Mouse (Mus musculus) CD8-positive naive resting alpha-beta T cell, adult 2 months (primary cell): ENCODE results near the gene Pdlim5.

Experiments
- DNase-seq, 2 experiments: peaks; one replicate each; pipeline ENCODE4 v3.0.0; 2022; ENCODE audit warnings: low read depth in 2 of 2, low spot score in 2 of 2

Gene Pdlim5

GRCm38 (mm10) chr3:142276506-142276905, 119.0 kb downstream of the Pdlim5 start:
- no peak for DNase-seq

GRCm38 (mm10) chr3:142274993-142275392, 120.5 kb downstream of the Pdlim5 start:
- DNase-seq: no peak

- DNase-seq: no peak
Observed at GRCm38 (mm10) chr3:142274451-142274850, 121.0 kb downstream of the Pdlim5 start.

- DNase-seq: no peak
Observed at GRCm38 (mm10) chr3:142273265-142273664, 122.2 kb downstream of the Pdlim5 start.

DNA sequence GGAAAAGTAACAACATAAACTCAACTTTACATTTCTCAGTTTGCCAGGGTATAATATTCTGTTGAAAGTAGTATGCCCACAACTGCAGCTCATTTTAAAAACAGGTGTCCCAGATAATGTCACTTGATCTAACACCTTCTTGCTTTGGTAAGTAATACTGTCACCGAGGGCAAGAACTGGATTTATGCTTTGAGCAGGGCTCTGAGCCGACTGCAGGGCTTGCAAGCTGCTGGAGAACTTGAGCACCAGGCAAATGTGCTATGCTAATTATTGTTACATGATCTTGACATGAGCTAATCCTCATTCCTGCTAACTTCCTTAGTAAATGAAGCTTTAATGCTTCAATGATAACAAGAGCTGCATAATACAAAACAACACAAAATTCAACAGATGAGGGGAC, 139.1 kb downstream of the Pdlim5 start:
- DNase-seq: no peak

GRCm38 (mm10) chr3:142252086-142252485, 143.4 kb downstream of the Pdlim5 start:
- no peak for DNase-seq

GRCm38 (mm10) chr3:142249458-142249857, 146.0 kb downstream of the Pdlim5 start:
- no peak for DNase-seq

- no peak for DNase-seq
Observed at GRCm38 (mm10) chr3:142243263-142243662, 152.2 kb downstream of the Pdlim5 start.

- no peak for DNase-seq
Observed at GRCm38 (mm10) chr3:142239298-142239697, 156.2 kb downstream of the Pdlim5 start.

- no peak for DNase-seq
Observed at GRCm38 (mm10) chr3:142238260-142239046, 157.0 kb downstream of the Pdlim5 start.

DNA sequence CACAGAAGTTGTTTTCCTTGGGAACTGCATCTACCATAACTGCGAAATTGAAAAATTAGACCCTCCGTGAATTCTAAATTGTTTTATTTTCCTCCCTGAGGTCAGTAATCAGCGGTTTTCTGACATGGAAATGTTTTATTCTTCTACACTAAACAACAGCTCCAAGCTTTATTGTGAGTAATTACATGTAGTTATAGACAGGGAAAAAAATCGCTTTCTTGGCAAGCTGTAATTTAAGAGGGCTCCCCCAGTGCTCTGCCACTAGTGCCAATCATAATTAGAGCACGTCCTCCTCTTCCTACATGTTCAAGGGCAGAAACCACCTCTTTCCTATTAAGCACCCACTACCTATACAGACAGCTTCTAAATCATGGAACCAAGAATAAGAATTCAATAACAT, 157.9 kb downstream of the Pdlim5 start:
- no peak for DNase-seq

DNA sequence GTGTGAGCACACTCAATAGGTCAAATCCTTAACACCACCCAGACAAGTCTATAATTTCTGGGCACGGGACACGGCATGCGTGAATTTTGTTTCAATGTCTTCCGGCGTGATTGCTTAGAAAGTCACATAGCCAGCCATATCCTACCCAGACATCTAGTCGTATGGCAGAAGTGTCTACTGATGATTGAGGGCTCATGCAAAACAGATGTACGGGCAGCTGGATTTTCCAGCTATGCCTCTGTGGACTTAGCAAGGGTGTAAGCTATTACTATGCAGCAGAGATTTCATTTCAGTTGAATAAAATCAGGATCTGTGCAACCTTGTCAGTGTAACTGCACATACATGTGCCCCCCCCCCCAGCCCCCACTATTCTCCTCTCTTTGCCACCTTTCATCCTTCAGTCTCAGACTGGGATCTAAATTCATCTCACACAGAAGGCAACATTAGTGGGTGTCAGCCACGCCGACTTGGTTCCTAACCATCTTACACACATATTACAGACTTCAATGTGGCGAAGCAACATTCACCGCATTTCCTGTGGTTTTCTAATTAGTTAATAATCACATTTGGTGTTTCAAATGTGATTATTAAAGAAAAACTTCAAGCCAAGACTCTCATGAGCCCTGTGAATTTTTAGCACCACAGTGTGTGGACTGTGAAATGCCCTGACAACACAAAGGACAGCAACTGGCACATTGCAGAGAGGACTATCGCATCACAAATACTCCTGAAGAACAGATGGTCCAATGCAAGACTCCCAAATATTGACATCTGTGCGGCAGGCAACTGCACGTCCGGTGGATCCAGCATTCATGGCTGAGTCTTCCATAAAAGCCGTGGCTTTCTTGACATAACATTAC, 161.7 kb downstream of the Pdlim5 start:
- DNase-seq: no peak

GRCm38 (mm10) chr3:142228665-142229064, 166.8 kb downstream of the Pdlim5 start:
- no peak for DNase-seq

GRCm38 (mm10) chr3:142222471-142223103, 172.9 kb downstream of the Pdlim5 start:
- DNase-seq: no peak

- DNase-seq: no peak
Observed at GRCm38 (mm10) chr3:142219910-142220309, 175.6 kb downstream of the Pdlim5 start.

DNA sequence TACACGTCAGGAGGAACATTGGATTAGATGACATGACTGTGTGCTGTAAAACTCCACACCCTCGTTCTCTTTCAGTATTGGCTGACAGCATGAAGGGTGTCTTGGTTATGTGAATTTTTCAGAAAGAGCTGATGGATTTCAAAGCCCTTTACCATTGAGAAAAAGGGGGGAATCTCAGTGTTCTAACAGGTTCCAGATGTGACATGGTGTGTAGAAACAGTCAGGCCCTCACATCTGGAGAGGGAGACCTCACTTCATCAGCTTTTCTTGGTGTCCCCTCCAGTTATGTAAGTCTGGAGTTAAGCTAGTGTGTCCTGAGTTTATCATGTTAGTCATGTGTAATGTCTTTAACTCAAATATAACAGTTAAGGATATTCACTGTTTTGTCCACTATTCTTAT, 182.7 kb downstream of the Pdlim5 start:
- DNase-seq: no peak

DNA sequence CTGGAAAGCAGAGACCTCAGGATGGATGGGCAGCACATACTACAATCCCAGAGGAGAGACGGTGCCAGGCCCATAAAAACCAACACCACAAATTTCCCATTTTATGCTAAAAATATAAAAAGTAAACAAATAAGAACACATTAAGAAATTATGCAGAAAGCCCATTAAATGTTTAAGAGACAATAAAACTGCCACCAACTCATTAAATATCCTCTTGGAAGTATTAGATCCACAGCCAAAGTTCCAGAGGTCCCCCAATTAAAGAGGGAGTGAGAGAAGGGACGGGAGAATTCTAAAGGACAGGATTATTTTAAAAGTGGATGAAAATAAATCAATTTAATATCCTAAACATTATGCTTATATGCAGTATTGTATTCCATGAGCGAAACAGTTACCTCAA, 183.3 kb downstream of the Pdlim5 start:
- DNase-seq: no peak

DNA sequence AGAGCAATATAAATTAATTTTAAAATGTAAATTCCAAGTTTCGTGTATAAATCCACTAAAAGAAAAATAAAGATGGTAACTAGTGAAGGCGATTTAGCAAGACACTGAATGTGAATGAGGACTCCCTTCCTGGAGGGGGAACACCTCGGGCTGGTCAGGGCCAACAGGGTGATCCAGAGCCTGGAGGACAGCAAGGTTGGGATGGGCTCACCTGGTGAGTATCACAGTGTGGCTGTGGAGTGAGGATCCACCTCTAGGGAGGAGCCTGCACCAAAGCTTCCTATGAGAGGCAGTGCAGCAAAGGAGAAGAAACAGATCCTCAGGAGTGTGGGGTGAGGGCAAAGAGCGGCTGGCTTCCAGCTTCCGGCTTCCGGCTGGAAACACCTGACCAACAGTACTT, 185.5 kb downstream of the Pdlim5 start:
- DNase-seq: no peak

DNA sequence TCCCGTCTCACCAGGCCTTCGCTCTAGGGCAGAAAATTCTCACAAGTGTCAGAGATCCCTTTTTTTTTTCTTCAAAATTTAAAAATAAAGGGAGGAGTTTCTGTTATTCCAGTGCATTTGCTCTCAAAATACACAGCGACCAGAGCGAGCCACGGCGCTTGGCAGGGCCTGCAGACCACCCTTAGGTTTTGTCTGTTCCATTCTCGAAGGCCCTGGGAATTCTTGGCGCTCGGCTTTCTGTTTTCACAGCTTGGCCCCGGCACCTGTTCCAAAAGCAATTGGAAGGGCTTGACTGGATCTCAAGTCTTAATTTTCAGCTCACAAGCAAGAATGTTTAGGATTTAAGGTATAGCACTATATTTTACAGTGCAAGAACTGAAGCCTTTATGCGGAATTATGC, 186.4 kb downstream of the Pdlim5 start:
- DNase-seq: no peak

GRCm38 (mm10) chr3:142207488-142207887, 188.0 kb downstream of the Pdlim5 start:
- no peak for DNase-seq

GRCm38 (mm10) chr3:142206316-142206715, 189.2 kb downstream of the Pdlim5 start:
- no peak for DNase-seq

- DNase-seq: no peak
Observed at GRCm38 (mm10) chr3:142196142-142196541, 199.4 kb downstream of the Pdlim5 start.
